Mouse (Mus musculus): ENCODE measurements around the gene D630036H23Rik. TPM values are rescaled to one million over a fixed set of nuclear protein-coding genes. Genes with fewer than 3 reads are reported as not detected.

Gene D630036H23Rik
- total RNA-seq, 2 experiments from 2014 or later: 2.4 to 2.5 TPM

Other genes with a start within 250 kb of the D630036H23Rik start
- gene Ankmy2, start 225.1 kb downstream of the D630036H23Rik start, total RNA-seq (2021): 10 to 100 TPM; 53.7 to 55.5 TPM
- gene Bzw2, start 224.1 kb downstream of the D630036H23Rik start, total RNA-seq (2021): 100 to 1,000 TPM; 140 to 147 TPM
- not detected for gene Lrrc72, start 128.8 kb downstream of the D630036H23Rik start, total RNA-seq (2021)
- 10 to 100 TPM in 1 of 2 experiments, 1 to 10 TPM in 1; 4.6 to 11.7 TPM for gene Sostdc1, start 68.0 kb downstream of the D630036H23Rik start, total RNA-seq (2021)
- gene Ispd, start 731 bp downstream of the D630036H23Rik start, total RNA-seq (2021): 10 to 100 TPM; 12.1 to 13.7 TPM

Measured in layer of hippocampus, postnatal 10 days (tissue).